Mouse (Mus musculus) liver, adult 2 months (tissue): ENCODE data around the gene Tmub1. TPM values are rescaled to one million over a fixed set of nuclear protein-coding genes. Genes with fewer than 3 reads are reported as not detected.

Experiments used
- DNase-seq: peaks from one replicate; pipeline ENCODE4 v3.0.0-alpha.2; 2011; ENCODE audit warnings: low read depth, low spot score; ENCODE audit errors: extremely low read depth
- H3K27ac ChIP-seq: fragments of 200-500 bp; replicated peaks from 2 replicates; pipeline ENCODE4 v1.5.1; 2012; ENCODE audit warnings: low read depth, mild to moderate bottlenecking, control low read depth, inconsistent platforms, low read length; ENCODE audit not compliant: insufficient read depth
- H3K27me3 ChIP-seq: fragments of 200-500 bp; 2 replicates; pipeline ENCODE4 v1.6.1; 2012; ENCODE audit warnings: mild to moderate bottlenecking, moderate library complexity, low read length, inconsistent platforms; ENCODE audit not compliant: control insufficient read depth, insufficient read depth
- H3K36me3 ChIP-seq: fragments of 200-500 bp; 2 replicates; pipeline ENCODE4 v1.6.1; 2012; ENCODE audit warnings: low read length, inconsistent platforms; ENCODE audit not compliant: control insufficient read depth, insufficient read depth
- H3K4me1 ChIP-seq: fragments of 200-500 bp; 2 replicates; pipeline ENCODE4 v1.6.1; 2011; ENCODE audit warnings: low read length; ENCODE audit not compliant: control insufficient read depth, insufficient read depth
- H3K4me3 ChIP-seq: fragments of 200-500 bp; 2 replicates; pipeline ENCODE4 v1.5.1; 2011; ENCODE audit warnings: low read depth, mild to moderate bottlenecking, control low read depth, low read length, moderate library complexity; ENCODE audit not compliant: insufficient read depth
- H3K79me2 ChIP-seq: fragments of 200-500 bp; 2 replicates; pipeline ENCODE4 v1.6.1; 2012; ENCODE audit warnings: inconsistent platforms, mild to moderate bottlenecking, low read length, moderate library complexity; ENCODE audit not compliant: control insufficient read depth, insufficient read depth
- H3K9ac ChIP-seq: fragments of 200-500 bp; 2 replicates; pipeline ENCODE4 v1.6.1; 2012; ENCODE audit warnings: low read depth, mild to moderate bottlenecking, control low read depth, inconsistent platforms, low read length
- CTCF ChIP-seq: fragments of 200-500 bp; IDR thresholded peaks from 2 replicates; pipeline ENCODE4 v1.5.1; 2011; ENCODE audit warnings: low read depth, low read length, control low read depth
- POLR2A ChIP-seq: fragments of 200-500 bp; IDR thresholded peaks from 2 replicates; pipeline ENCODE4 v1.6.1; 2011; ENCODE audit warnings: low read length, control low read depth; ENCODE audit not compliant: insufficient read depth; ENCODE audit errors: extremely low read depth
- WGBS: fragments of 180-500 bp; shearing (Covaris S2); methylation state at CpG from one replicate; pipeline ENCODE4 v1.1.7; 2018; 5-methylcytosine and 5-hydroxymethylcytosine counted together
- polyA plus RNA-seq: library from polyadenylated mRNA; depleted of rRNA; stranded (reverse); fragments of >200 nt; gene quantifications from 2 replicates; pipeline ENCODE4 v1.2.3, GENCODE M21; 2012
- total RNA-seq: library from RNA; depleted of rRNA; stranded (reverse); fragments of >200 nt; gene quantifications from 2 replicates; pipeline ENCODE4 v1.2.3, GENCODE M21; 2014

Tmub1 gene
- total and polyA plus RNA-seq, 2 experiments: 5.2 to 30.7 TPM

DNA sequence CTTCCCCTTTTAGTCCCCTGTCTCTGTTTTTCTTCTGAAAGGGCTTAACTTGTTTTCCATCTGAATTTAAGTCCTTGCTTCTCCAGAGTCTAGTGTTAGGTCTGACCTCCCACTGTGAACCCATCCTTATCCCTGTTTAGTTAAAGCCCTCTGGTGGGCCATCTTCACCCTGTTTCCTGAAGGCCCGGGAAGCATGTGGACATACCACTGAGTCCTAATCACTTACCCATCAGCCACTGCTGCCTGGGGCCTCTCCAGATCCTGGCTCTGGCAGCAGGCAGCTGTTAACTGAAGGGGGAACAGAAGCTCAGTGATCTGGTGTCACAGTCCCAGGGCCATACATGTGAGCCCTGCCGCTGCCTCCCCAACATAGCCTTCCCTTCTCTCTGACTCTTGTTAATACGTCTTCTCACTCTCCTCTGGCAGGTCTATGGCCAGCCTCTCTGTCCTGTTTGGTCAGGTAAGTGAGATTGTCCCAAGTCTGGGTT lies 42.2 kb downstream of the Tmub1 start:
- H3K4me1 ChIP-seq: no peaks in the 10 kb centered on the region
- H3K9ac ChIP-seq: no peak overlapping the region
- H3K36me3 ChIP-seq: peaks cover 5% of the 10 kb centered on the region; the same call in 1 of the 2 replicates
- no peaks in the 10 kb centered on the region for H3K79me2 ChIP-seq
- H3K27me3 ChIP-seq: no peaks in the 10 kb centered on the region
- DNase-seq: no peak
- H3K4me3 ChIP-seq: no peak overlapping the region
- no peak for TF ChIP-seq POLR2A
- no peak for TF ChIP-seq CTCF
- WGBS: 85% methylated on average over 3 of the region's 3 CpGs
- no peak overlapping the region for H3K27ac ChIP-seq

DNA sequence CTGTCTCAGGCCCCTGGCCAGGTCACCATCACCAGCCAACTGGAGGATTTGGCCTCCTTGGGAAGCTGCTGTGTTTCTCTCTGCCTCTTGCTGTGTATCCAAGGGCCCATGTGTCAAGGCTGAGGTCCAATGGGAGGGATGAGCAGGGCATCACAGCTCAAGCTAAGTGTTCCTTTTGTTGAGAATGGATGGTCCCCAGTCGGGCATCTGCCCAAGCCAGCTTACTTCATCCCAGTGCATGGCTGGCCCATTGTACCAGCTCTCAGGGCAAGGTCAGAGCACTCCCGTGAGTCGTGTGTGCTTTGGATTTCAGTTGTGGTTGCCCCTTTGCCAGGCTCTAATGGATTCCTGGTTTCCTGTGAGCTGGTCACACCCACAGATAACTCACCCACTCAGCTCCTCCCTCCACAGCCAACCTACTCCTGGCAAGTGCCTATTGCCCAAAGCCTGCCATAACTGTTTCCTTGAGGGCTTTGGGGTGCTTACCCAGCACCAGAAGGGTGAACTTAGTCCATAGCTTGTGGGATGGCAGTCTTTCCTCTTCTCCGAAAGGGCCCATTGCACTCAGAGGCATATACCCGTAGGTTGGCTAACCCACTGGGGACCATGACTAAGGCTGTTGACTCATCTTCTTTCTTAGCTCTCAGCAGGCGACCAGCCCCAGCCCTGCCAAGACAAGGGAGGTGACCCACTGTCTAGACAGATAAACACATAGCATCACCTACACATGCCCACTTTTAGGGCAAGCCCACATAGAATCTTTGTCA lies 42.9 kb downstream of the Tmub1 start:
- no peak for DNase-seq
- no peak overlapping the region for H3K4me3 ChIP-seq
- TF ChIP-seq POLR2A (no peak), CTCF (no peak)
- no peak overlapping the region for H3K27ac ChIP-seq
- no peaks in the 10 kb centered on the region for H3K79me2 ChIP-seq
- H3K27me3 ChIP-seq: no peaks in the 10 kb centered on the region
- H3K36me3 ChIP-seq: peaks cover 5% of the 10 kb centered on the region; the same call in 1 of the 2 replicates
- WGBS: 72% methylated on average over 6 of the region's 6 CpGs
- H3K4me1 ChIP-seq: no peaks in the 10 kb centered on the region
- no peak overlapping the region for H3K9ac ChIP-seq

DNA sequence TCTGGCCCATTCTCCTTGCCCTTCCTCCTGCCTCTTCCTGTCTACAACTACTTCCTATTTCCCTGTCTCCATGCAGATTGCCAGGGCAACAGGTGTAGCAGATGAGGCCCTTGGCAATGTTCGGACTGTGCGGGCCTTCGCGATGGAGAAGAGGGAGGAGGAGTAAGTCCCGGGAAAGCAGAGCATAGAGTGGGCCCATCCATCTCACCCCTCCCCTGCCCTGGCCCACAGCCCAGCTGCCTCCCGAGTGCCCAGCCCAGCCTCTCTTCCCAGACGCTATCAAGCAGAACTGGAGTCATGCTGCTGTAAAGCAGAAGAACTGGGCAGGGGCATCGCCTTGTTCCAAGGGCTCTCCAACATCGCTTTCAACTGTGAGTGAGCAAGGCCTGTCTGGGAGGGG lies 45.7 kb downstream of the Tmub1 start:
- H3K36me3 ChIP-seq: peaks cover 2% of the 10 kb centered on the region; the same call in 1 of the 2 replicates
- H3K9ac ChIP-seq: no peak overlapping the region
- no peak for DNase-seq
- H3K27ac ChIP-seq: no peak overlapping the region
- no peak for TF ChIP-seq POLR2A
- TF ChIP-seq CTCF: no peak
- H3K4me1 ChIP-seq: no peaks in the 10 kb centered on the region
- H3K27me3 ChIP-seq: no peaks in the 10 kb centered on the region
- H3K79me2 ChIP-seq: peaks cover 2% of the 10 kb centered on the region; the same call in 1 of the 2 replicates
- H3K4me3 ChIP-seq: no peak overlapping the region
- 87% methylated on average over 9 of the region's 9 CpGs for WGBS

DNA sequence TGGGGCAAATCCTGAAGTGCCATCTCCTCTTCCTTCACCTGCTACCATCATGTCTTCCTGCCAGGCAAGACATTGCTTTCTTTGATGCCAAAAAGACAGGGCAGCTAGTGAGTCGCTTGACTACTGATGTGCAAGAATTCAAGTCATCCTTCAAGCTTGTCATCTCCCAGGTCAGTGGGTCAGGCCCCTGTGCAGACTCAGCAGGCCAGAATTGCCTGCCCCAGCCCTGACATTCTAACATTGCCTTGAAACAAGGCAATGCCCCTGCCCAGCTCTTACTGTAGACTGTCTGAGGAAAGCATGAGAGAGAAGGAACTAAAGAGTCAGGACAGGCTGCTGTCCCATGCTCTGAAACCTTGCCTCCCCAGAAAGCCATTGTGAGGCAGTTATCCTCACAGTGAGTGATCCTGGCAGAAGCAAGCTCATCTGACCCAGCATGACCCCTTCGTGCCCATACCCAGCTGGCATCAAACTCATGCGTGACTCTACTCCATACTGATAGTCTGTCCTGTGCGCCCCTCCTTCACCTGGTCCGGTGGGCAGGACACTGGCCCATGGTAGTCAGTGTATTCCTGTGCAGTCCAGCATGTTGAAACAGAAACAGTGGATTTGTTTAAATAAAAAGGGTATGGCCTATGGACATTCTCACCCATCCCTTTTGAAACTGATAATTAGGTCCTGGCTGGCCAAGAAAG lies 46.6 kb downstream of the Tmub1 start:
- TF ChIP-seq POLR2A (no peak), CTCF (no peak)
- WGBS: 95% methylated on average over 5 of the region's 5 CpGs
- no peak for DNase-seq
- no peaks in the 10 kb centered on the region for H3K4me1 ChIP-seq
- H3K27me3 ChIP-seq: no peaks in the 10 kb centered on the region
- peaks cover 2% of the 10 kb centered on the region; the same call in 1 of the 2 replicates for H3K79me2 ChIP-seq
- H3K4me3 ChIP-seq: no peak overlapping the region
- H3K9ac ChIP-seq: no peak overlapping the region
- no peak overlapping the region for H3K27ac ChIP-seq
- H3K36me3 ChIP-seq: peaks cover 2% of the 10 kb centered on the region; the same call in 1 of the 2 replicates

DNA sequence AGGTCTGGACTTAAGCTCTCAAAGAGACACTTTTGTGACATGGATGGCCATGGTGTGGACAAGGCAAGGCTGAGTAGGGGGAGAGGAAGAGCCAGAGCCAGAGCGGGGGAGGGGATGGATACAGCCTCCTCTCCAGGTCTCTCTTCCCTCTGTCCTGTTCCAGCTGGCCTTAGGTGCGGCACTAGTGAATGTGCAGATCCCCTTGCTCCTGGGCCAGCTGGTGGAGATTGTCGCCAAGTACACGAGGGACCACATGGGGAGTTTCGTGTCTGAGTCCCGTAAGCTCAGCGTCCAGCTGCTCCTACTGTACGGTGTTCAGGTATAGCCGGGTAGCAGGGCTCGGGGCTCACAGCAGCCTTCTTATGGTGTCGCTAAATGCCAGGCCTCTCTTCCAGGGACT lies 47.3 kb downstream of the Tmub1 start:
- Histone ChIP-seq H3K27me3 (no peaks in the 10 kb centered on the region), H3K4me3 (no peak overlapping the region), H3K79me2 (peaks cover 2% of the 10 kb centered on the region; the same call in 1 of the 2 replicates), H3K27ac (no peak overlapping the region), H3K4me1 (no peaks in the 10 kb centered on the region), H3K36me3 (peaks cover 2% of the 10 kb centered on the region; the same call in 1 of the 2 replicates), H3K9ac (no peak overlapping the region)
- no peak for DNase-seq
- 95% methylated on average over 11 of the region's 11 CpGs for WGBS
- TF ChIP-seq POLR2A (no peak), CTCF (no peak)
